Comparison of ENCODE assay signal across 9 mouse cellular contexts in the genomic region with DNA sequence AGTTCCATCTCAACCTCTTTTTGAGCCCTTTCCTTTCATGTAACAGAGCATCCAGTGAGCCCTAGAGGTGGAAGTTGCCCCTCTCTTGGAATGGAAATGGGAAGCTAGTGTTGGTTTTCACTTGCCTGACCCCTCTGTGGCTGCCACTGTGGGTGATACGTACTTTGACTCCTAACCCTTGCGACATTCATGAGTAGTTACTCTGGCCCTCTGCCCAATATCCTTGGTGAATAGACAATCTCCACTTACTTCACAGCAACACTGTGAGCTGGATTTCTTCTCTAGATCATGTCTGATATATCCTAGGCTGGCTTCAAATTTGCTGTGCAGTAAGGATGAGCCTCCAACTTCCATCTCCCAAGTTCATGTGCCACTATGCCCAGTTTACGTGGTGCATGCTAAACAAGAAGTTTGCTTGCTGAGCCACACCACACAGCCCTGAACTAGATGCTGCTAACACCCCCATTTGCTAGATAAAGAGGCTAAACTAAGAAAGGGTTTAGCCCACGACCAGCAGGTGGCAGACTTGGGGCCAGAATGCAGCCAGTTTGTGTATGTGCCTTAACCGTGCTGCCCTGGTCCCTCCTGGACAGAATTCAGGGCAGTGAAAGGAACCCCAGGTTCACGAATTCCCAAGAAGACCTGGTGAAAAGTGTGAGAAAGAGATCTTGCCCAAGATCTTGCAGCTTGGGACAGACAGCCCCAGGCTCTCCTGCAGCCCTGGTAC. TPM values are rescaled to one million over a fixed set of nuclear protein-coding genes. Genes with fewer than 3 reads are reported as not detected.
DNase-seq lines count a peak whose midpoint lies in the region; ATAC-seq lines count a peak whose summit lies in the region.
"Had no signal": no experiment of that assay in that cellular context is flagged by ENCODE, and none has a peak within 500 bp of the region (broad histone marks: within the 10 kb centered on the region; RNA-seq: fewer than 3 reads in every experiment).

No protein-coding gene starts in this region.

- peak; percentile 68 to 88 for DNase-seq in heart, adult 18-20 months
- peak; percentile 46 for DNase-seq in CD4-positive helper T cell, adult 2 months (ENCODE audit: low read depth, low spot score)
- peak; percentile 67 for DNase-seq in forelimb bud, embryonic 11.5 days (ENCODE audit: low read depth, low spot score)
- DNase-seq in right cerebral cortex, postnatal 25 days, result peak; percentile 42

- H3K9ac ChIP-seq in heart, embryonic 12.5 days, result no peak overlapping the region
- H3K9ac ChIP-seq in kidney, embryonic 14.5 days (ENCODE audit: low read depth, low read length), result no peak overlapping the region
- no peak overlapping the region for H3K9ac ChIP-seq in liver, embryonic 16.5 days (ENCODE audit: low read depth, low read length)

- WGBS in heart, embryonic 12.5 days, result 30% methylated on average over 6 of the region's 6 CpGs
- 27% methylated on average over 6 of the region's 6 CpGs for WGBS in kidney, embryonic 14.5 days
- 12% methylated on average over 6 of the region's 6 CpGs for WGBS in liver, embryonic 16.5 days (ENCODE audit: insufficient replicate concordance)

- ATAC-seq in heart, embryonic 12.5 days (ENCODE audit: insufficient number of reproducible peaks, low FRiP score), result no peak
- peak; percentile 29; the same call in 1 of the 2 replicates for ATAC-seq in kidney, embryonic 14.5 days (ENCODE audit: low FRiP score, low TSS enrichment)
- ATAC-seq in liver, embryonic 16.5 days (ENCODE audit: low read depth), result peak; percentile 78

- no peaks in the 10 kb centered on the region for H3K36me3 ChIP-seq in heart, embryonic 12.5 days
- no peaks in the 10 kb centered on the region for H3K36me3 ChIP-seq in kidney, embryonic 14.5 days (ENCODE audit: control insufficient read depth, insufficient read depth, low read length)
- no peaks in the 10 kb centered on the region for H3K36me3 ChIP-seq in liver, embryonic 16.5 days (ENCODE audit: control insufficient read depth, insufficient read depth)

- H3K4me2 ChIP-seq in heart, embryonic 12.5 days, result no peak overlapping the region
- no peak overlapping the region for H3K4me2 ChIP-seq in kidney, embryonic 14.5 days (replicated peaks; ENCODE audit: low read depth, low read length)
- H3K4me2 ChIP-seq in liver, embryonic 16.5 days (ENCODE audit: low read depth, low read length), result no peak overlapping the region

- H3K27ac ChIP-seq in heart, embryonic 12.5 days (ENCODE audit: poor library complexity, severe bottlenecking), result no peak overlapping the region
- H3K27ac ChIP-seq in brown adipose tissue, adult 24 weeks (replicated peaks; ENCODE audit: low read depth, low read length), result peak overlapping the region; percentile 66
- H3K27ac ChIP-seq in kidney, embryonic 14.5 days (ENCODE audit: low read depth, low read length), result no peak overlapping the region
- no peak overlapping the region for H3K27ac ChIP-seq in liver, embryonic 16.5 days (ENCODE audit: low read length)

- H3K27me3 ChIP-seq in heart, embryonic 12.5 days (replicated peaks), result peaks cover 46% of the 10 kb centered on the region
- H3K27me3 ChIP-seq in kidney, embryonic 14.5 days (ENCODE audit: control insufficient read depth, insufficient read depth, low read length), result peaks cover 23% of the 10 kb centered on the region
- H3K27me3 ChIP-seq in liver, embryonic 16.5 days (ENCODE audit: control insufficient read depth, insufficient read depth, low read depth, low read length), result peaks cover 36% of the 10 kb centered on the region

- no peak overlapping the region for H3K4me3 ChIP-seq in heart, embryonic 12.5 days
- no peak overlapping the region for H3K4me3 ChIP-seq in brown adipose tissue, adult 24 weeks (ENCODE audit: insufficient read depth, low read depth, low read length)
- H3K4me3 ChIP-seq in kidney, embryonic 14.5 days (ENCODE audit: low read length), result no peak overlapping the region
- no peak overlapping the region for H3K4me3 ChIP-seq in liver, embryonic 16.5 days (ENCODE audit: low read depth, low read length)
- H3K4me3 ChIP-seq: megakaryocyte, embryonic 14.5 days had no signal

- no peaks in the 10 kb centered on the region for H3K9me3 ChIP-seq in heart, embryonic 12.5 days (replicated peaks)
- no peaks in the 10 kb centered on the region for H3K9me3 ChIP-seq in kidney, embryonic 14.5 days (ENCODE audit: control insufficient read depth, low read length)
- no peaks in the 10 kb centered on the region for H3K9me3 ChIP-seq in liver, embryonic 16.5 days (replicated peaks; ENCODE audit: control insufficient read depth, low read length)

- peaks cover 15% of the 10 kb centered on the region for H3K4me1 ChIP-seq in heart, embryonic 12.5 days (replicated peaks)
- H3K4me1 ChIP-seq in brown adipose tissue, adult 24 weeks (ENCODE audit: control insufficient read depth, insufficient read depth, insufficient read length, low read length), result peaks cover 12% of the 10 kb centered on the region
- peaks cover 2% of the 10 kb centered on the region; the same call in 1 of the 2 replicates for H3K4me1 ChIP-seq in kidney, embryonic 14.5 days (ENCODE audit: control insufficient read depth, insufficient read depth, low read length)
- H3K4me1 ChIP-seq in liver, embryonic 16.5 days (ENCODE audit: control insufficient read depth, low read depth, low read length), result peaks cover 4% of the 10 kb centered on the region; the same call in 1 of the 2 replicates

RNA-seq across cellular contexts. Expression of gene Kbtbd13, which starts 1.3 kb away (rescaled TPM):
- 1 to 10 TPM; 1.5 to 1.6 TPM for total RNA-seq in heart, adult 18-20 months (2021)
- polyA plus RNA-seq in heart, embryonic 12.5 days (2016; fragmentation: Nextera tagmentation; extraction: Ambion mirVana), result 2.0 and 2.8 TPM in 2 replicates
- polyA plus RNA-seq in brown adipose tissue, adult 24 weeks (2012; ENCODE audit: insufficient read depth, insufficient read length, missing spikeins), result 1.0 and 2.7 TPM in 2 replicates
- 1.3 and 1.4 TPM in 2 replicates for polyA plus RNA-seq in kidney, embryonic 14.5 days (2014; fragmentation: Nextera tagmentation; extraction: Ambion mirVana)
- 0.25 and 0.42 TPM in 2 replicates for polyA plus RNA-seq in liver, embryonic 16.5 days (2015; fragmentation: Nextera tagmentation; extraction: Ambion mirVana)

RNA-seq across cellular contexts. Expression of gene Rasl12, which starts 5.5 kb away (rescaled TPM):
- total RNA-seq in heart, adult 18-20 months (2021), result 1 to 10 TPM; 5.6 to 6.4 TPM
- 3.0 and 3.7 TPM in 2 replicates for polyA plus RNA-seq in heart, embryonic 12.5 days (2016; fragmentation: Nextera tagmentation; extraction: Ambion mirVana)
- 138 and 139 TPM in 2 replicates for polyA plus RNA-seq in brown adipose tissue, adult 24 weeks (2012; ENCODE audit: insufficient read depth, insufficient read length, missing spikeins)
- polyA plus RNA-seq in kidney, embryonic 14.5 days (2014; fragmentation: Nextera tagmentation; extraction: Ambion mirVana), result 8.2 and 11.7 TPM in 2 replicates
- polyA plus RNA-seq in liver, embryonic 16.5 days (2015; fragmentation: Nextera tagmentation; extraction: Ambion mirVana), result 0.23 and 0.34 TPM in 2 replicates

RNA-seq across cellular contexts. Expression of gene Slc51b, which starts 30.0 kb away (rescaled TPM):
- not detected for total RNA-seq in heart, adult 18-20 months (2021)
- not detected in 2 replicates for polyA plus RNA-seq in heart, embryonic 12.5 days (2016; fragmentation: Nextera tagmentation; extraction: Ambion mirVana)
- polyA plus RNA-seq in brown adipose tissue, adult 24 weeks (2012; ENCODE audit: insufficient read depth, insufficient read length, missing spikeins), result not detected in 2 replicates
- polyA plus RNA-seq in kidney, embryonic 14.5 days (2014; fragmentation: Nextera tagmentation; extraction: Ambion mirVana), result 0.53 and 0.59 TPM in 2 replicates
- polyA plus RNA-seq in liver, embryonic 16.5 days (2015; fragmentation: Nextera tagmentation; extraction: Ambion mirVana), result 0.17 TPM in 1 of 2 replicates, not detected in the other

RNA-seq across cellular contexts. Expression of gene Ubap1l, which starts 32.0 kb away (rescaled TPM):
- not detected for total RNA-seq in heart, adult 18-20 months (2021)
- 0.11 TPM in 1 of 2 replicates, not detected in the other for polyA plus RNA-seq in heart, embryonic 12.5 days (2016; fragmentation: Nextera tagmentation; extraction: Ambion mirVana)
- polyA plus RNA-seq in brown adipose tissue, adult 24 weeks (2012; ENCODE audit: insufficient read depth, insufficient read length, missing spikeins), result 0.75 TPM in 1 of 2 replicates, not detected in the other
- 0.62 TPM in 1 of 2 replicates, not detected in the other for polyA plus RNA-seq in kidney, embryonic 14.5 days (2014; fragmentation: Nextera tagmentation; extraction: Ambion mirVana)
- polyA plus RNA-seq in liver, embryonic 16.5 days (2015; fragmentation: Nextera tagmentation; extraction: Ambion mirVana), result not detected in 2 replicates

RNA-seq across cellular contexts. Expression of gene Mtfmt, which starts 42.8 kb away (rescaled TPM):
- total RNA-seq in heart, adult 18-20 months (2021), result 1 to 10 TPM; 6.3 to 6.9 TPM
- polyA plus RNA-seq in heart, embryonic 12.5 days (2016; fragmentation: Nextera tagmentation; extraction: Ambion mirVana), result 17.5 and 17.9 TPM in 2 replicates
- polyA plus RNA-seq in brown adipose tissue, adult 24 weeks (2012; ENCODE audit: insufficient read depth, insufficient read length, missing spikeins), result 10.1 and 15.0 TPM in 2 replicates
- 18.1 and 22.0 TPM in 2 replicates for polyA plus RNA-seq in kidney, embryonic 14.5 days (2014; fragmentation: Nextera tagmentation; extraction: Ambion mirVana)
- polyA plus RNA-seq in liver, embryonic 16.5 days (2015; fragmentation: Nextera tagmentation; extraction: Ambion mirVana), result 5.1 and 6.3 TPM in 2 replicates

Comparison
In these comparisons a context has a peak if more than half of its experiments do, and no peak if none do; other contexts are left out.
1. RNA of gene Rasl12, which starts 5.5 kb away (polyA plus RNA-seq): 138 to 139 TPM in brown adipose tissue, adult 24 weeks; 8.2 to 11.7 TPM in kidney, embryonic 14.5 days, 3.0 to 3.7 TPM in heart, embryonic 12.5 days and 0.23 to 0.34 TPM in liver, embryonic 16.5 days; every median in the first group is over 10 times any median in the second.
2. Peak in every context shown above with its lines, with median percentiles within 50 percentile points of each other: DNase-seq.